Mouse (Mus musculus) left cerebral cortex, postnatal 25 days (tissue): ENCODE measurements around the gene Smg9. TPM values are rescaled to one million over a fixed set of nuclear protein-coding genes. Genes with fewer than 3 reads are reported as not detected.
A peak's percentile ranks its signal among the peaks of the same experiment; 100 is the strongest.

Experiments used
- DNase-seq, 2 experiments: peaks; one replicate each; pipeline ENCODE4 v3.0.0; 2022; ENCODE audit warnings: low spot score in 2 of 2, mixed read lengths in 1 of 2
- intact Hi-C: fragments of 180-260 bp; cut with DNase I; formaldehyde crosslinking; loops from one replicate; pipeline ENCODE4 v1.15.1; 2025
- total RNA-seq, 2 experiments: library from RNA; stranded (reverse); gene quantifications; 2 replicates each; pipeline ENCODE4 v1.2.3; 2021

The Smg9 gene
- 10 to 100 TPM; 38.1 to 40.2 TPM for total RNA-seq

DNA sequence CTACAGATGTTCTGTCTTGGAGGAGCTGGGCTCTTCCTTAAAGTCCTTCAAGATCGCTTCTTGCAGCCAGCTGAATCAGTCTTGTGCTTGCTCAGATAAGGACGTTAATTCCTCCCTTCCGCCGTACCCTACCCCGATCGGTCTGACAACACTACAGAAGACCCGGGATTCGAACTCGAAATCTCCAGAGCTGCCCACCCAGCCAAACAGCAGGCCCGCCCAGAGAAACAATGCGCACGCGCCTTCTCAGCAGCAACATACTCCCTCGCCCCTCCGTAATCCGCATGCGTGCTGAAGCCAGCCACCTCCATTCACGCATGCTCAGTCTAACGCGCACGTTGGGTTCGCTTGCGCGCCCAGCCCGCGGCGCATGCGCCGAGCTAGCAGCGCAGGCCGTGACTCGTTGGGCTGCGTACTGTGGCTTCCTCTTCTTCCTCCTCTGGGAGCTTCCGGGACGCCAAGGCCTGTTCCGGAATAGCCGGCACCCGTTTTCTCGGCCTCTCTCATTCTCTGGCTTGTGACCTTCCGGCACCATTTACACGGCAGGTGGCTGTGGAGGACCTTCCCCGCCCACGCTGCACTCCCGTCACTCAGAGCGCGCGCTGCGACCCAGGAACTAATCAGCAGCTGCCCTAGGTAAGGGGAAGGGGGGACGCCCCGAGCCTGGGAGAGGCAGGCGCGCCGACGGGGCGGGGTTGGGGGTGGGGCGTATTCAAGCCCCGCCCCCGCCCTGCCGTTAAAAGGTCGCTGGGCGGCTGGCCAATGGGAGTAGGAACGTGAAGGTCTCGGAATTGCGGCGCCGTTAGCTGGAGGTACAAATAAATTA is at the start of gene Smg9:
TSS of gene Smg9 (plus strand) at position 364 of the 826 bp plus-strand sequence.
- intact Hi-C loops, result no loop called here
- DNase-seq, result peak; percentile 96 to 98

DNA sequence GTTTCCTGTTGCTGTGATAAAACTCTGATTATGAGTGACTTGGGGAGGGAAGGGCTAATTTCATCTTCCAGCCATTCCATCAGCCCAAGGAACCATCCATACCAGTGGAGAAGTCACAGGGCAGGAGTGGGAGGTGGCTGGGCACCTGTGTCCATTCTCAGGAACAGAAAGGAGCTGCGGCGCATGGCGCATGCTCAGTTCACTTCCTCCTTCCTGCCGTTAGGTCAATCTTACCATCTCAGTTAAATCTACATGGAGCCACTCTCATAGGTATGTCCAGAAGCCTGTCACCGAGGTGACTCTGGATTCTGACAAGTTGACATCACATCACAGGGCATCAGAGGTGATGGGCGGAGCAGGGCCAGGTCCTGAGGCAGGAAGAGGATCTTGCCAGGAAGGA is 43.8 kb upstream of the Smg9 start:
- no peak for DNase-seq
- intact Hi-C loops, result no loop called here

DNA sequence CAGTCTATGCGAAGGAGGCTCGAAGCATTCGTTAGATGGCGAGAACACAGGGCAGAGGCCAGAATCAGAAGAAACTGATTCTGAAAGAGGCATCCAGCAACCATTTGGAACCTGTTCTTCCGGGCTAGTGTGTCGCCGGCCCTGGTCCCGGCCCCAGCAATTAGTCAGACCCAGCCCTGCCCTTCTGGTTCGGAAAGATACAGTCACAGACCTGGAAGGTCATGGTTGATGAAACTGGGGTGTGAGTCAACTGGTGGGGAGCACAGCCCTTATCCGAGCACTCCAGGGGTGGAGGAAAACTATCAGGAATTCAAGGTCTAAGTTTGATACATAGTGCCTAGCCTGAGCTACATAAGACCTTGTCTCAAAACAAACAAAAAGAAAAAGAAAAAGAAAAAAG is 43.3 kb upstream of the Smg9 start:
- no peak for DNase-seq
- intact Hi-C loops, result no loop called here

GRCm38 (mm10) chr7:24357899-24358298 is 41.5 kb upstream of the Smg9 start:
- DNase-seq, result no peak
- intact Hi-C loops, result no loop called here

DNA sequence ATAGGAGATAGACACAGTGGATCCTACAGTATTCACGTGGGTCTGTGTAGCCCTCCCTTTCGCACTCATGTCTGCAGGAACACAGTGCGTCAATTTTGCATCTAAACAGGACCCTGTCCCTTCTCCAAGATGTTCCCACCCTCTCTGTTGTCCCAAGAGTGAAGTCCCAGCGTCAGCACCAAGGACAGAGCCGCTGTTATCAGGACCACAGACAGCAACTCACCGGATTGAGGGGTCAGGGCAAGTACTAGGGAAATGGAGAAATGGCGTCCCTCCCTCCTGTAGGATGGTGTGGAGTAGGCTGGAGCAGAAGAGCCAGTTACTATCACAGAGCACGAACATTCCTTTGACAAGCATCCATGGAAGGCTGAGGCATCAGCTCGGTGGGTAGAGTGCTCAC is 40.1 kb upstream of the Smg9 start:
- intact Hi-C loops, result no loop called here
- DNase-seq, result no peak

GRCm38 (mm10) chr7:24361001-24361400 is 38.4 kb upstream of the Smg9 start:
- intact Hi-C loops, result no loop called here

GRCm38 (mm10) chr7:24363228-24363627 is 36.2 kb upstream of the Smg9 start:
- DNase-seq, result peak in 1 of 2 experiments; percentile 47
- intact Hi-C loops, result no loop called here

More at GRCm38 (mm10) chr7:24361001-24361400, 38.4 kb upstream of the Smg9 start:
- DNase-seq, result no peak

DNA sequence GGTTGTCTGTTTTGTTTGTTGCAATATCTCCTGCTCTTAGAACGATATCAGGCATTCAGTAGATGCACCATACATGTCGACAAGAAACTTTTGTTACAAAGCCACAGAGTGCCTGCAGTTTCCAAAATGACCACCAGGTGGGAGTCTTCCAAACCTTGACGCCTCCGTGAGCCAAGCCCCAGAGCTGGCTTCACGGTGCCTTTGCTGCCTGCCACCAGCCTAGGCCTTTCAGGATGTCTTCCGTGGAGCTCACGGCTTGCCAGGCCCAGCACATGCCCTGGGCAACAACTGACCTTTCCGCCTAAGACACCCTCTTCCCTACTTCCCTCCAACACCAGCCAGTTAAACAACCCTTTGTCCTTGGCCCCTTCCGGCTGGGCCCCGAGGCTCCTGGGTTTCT is 34.6 kb upstream of the Smg9 start:
- peak; percentile 82 to 87 for DNase-seq
- intact Hi-C loops, result loop anchor here (2.0 kb wide), 1 partner anchor 20 kb away; no protein-coding TSS in a partner anchor

- no peak for DNase-seq
- intact Hi-C loops, result loop anchor here (2.0 kb wide), 1 partner anchor 19 kb away; no protein-coding TSS in a partner anchor
Observed at GRCm38 (mm10) chr7:24365258-24366014, 34.0 kb upstream of the Smg9 start.

DNA sequence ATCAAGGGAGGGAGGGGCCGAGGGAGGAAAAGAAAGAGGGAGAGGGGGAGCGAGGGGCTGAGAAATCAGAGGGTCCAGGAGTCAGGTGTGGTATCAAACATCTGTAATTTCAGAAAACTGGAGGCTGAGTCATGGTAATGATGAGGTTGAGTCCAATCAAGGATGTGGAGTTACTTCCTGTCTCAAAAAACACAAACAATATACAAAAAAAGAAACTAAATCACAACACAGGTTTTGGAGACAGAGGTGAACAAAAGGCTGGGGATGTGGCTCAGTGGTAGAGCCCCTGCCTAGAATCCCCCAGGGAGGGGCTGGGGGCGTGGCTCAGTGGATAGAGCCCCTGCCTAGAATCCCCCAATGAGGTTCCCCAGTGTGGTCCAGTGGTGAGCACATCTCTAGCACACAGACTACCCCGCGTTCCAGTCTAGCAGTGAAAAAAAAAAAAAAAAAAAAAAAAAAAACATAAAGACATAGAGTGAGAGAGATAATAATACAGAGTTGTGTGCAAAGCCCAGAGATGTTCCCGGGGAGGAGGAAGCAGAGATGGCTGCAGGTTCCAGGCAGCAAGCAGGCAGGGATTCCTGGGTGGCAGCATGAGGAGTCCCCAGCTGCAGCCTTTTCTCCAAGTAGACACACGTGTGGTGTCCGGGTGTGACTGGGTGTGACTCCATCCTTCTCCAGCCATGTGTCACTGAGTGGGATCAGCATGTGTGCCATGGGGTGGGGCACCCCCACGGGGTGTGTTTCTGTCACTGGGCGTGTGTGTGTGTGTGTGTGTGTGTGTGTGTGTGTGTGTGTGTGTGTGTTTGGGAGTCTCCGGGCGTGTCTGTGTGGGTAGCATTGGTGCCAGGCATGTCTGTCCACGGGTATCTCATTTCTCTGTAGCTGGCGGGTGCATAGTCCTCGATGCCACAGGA is 32.4 kb upstream of the Smg9 start:
- intact Hi-C loops, result no loop called here
- DNase-seq, result no peak

DNA sequence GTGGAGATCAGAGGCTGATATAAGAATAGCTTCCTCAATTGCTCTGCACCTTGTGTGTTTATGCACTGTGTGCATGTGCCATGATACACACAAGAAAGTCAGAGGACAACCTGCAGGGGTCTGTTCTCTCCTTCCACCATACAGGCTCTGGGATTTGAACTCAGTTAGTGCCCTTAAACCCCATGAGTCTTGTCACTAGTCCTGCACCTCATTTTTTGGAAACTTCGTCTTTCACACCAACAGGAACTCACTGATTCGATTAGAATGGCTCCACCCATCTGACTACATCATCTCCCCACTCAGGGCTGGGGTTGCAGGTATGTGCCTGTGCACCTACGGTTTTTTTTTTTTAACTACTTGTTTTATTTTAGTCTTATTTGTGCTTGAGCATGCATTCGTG is 31.2 kb upstream of the Smg9 start:
- intact Hi-C loops, result no loop called here
- DNase-seq, result no peak

DNA sequence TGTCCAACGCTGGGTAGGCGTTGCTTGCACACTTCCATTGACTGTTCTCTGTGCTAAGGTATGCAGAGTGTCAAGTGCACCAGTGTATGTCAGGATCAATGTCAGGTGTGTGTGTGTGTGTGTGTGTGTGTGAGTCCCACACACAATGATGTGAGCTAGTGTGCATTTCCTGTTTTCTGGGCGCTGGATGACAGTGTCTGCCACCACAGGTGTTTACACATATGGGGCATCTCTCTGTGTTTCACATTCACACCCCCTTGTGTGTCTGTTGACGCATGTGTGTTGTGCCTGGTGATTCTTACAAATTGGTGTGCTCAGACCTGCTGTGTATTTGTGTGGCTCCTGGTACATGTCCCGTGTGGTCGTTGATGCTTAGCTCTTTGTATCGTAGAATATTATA is 30.5 kb upstream of the Smg9 start:
- DNase-seq, result no peak
- intact Hi-C loops, result no loop called here

DNA sequence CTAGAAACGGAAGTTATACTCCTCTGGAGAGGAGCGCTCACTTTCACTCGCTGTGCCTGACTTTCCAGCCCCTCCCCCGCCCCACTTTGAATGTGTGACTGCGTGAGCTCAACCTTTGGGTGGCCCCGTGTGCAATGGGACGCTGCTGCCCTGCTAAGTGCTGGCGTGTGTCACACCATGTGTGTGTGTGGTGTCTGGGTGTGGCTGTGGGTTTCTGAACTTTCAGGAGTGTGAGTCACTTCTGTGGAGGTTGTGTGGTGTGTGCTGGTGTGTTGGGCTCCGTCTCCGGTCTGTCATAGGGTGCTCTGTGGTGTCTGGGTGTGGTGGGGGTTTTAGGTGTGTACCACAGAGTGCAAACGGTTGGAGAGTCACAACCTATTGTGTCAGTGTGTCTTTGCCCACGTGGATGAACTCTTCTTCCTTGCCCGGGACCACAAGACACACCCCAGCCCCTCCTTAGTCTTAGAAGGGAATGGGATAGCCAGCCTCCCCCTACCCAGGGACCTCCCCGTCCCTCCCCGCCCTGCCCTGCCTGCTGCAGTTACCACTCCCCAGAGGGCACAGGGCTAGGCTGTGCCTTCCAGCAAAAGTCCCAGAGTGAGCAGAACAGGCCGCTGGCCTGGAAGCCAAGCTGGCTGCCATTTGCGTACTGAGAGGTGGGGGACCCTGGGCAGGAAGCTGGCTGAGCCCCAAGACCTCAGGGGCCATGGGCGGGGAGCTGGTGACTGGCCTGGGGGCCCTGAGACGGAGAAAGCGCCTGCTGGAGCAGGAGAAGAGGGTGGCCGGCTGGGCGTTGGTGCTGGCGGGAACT is 29.5 kb upstream of the Smg9 start, which contains the start of gene Kcnn4:
TSS of gene Kcnn4 (plus strand) at position 533 of the 811 bp plus-strand sequence.
- intact Hi-C loops, result no loop called here
- DNase-seq, result no peak

- DNase-seq, result no peak
- intact Hi-C loops, result no loop called here
Observed at GRCm38 (mm10) chr7:24371012-24371808, 28.2 kb upstream of the Smg9 start.

- DNase-seq, result no peak
- intact Hi-C loops, result no loop called here
Observed at GRCm38 (mm10) chr7:24371809-24372145, 27.6 kb upstream of the Smg9 start.

- intact Hi-C loops, result no loop called here
- no peak for DNase-seq
Observed at GRCm38 (mm10) chr7:24372300-24372699, 27.1 kb upstream of the Smg9 start.

- intact Hi-C loops, result no loop called here
- DNase-seq, result no peak
Observed at GRCm38 (mm10) chr7:24372786-24373185, 26.6 kb upstream of the Smg9 start.
